Mouse (Mus musculus) heart, embryonic 14.5 days (tissue): ENCODE data around the gene Gm42878. TPM values are rescaled to one million over a fixed set of nuclear protein-coding genes. Genes with fewer than 3 reads are reported as not detected.
"Not testable (repeated sequence)": the region's sequence is repeated elsewhere in the genome, so short reads cannot be mapped to it uniquely, and the experiment has no call there.

Source experiments
- ATAC-seq: fragments of 200-750 bp; cut with Nextera tagmentation; 2 replicates; pipeline ENCODE4 v1.8.0; 2017; ENCODE audit warnings: low read depth, moderate TSS enrichment; ENCODE audit not compliant: insufficient number of reproducible peaks, insufficient read depth, low FRiP score
- H3K27ac ChIP-seq, 2 experiments: fragments of 200-500 bp in 1 of 2; fragments of 300-500 bp in 1 of 2; sonication (generic) in 1 of 2; replicated peaks in 1 of 2; 2 replicates each; pipeline ENCODE4 v1.5.1; 2012 to 2014; ENCODE audit warnings: low read depth in 2 of 2, low read length in 2 of 2, control low read depth in 1 of 2, mild to moderate bottlenecking in 1 of 2, mixed read lengths in 1 of 2; ENCODE audit not compliant: control insufficient read depth in 1 of 2, insufficient read depth in 1 of 2
- H3K27me3 ChIP-seq: fragments of 300-500 bp; sonication (generic); 2 replicates; pipeline ENCODE4 v1.6.1; 2014; ENCODE audit warnings: mild to moderate bottlenecking, low read length, control low read depth; ENCODE audit not compliant: control insufficient read depth, insufficient read depth
- H3K36me3 ChIP-seq: fragments of 300-500 bp; sonication (generic); 2 replicates; pipeline ENCODE4 v1.6.1; 2014; ENCODE audit warnings: mild to moderate bottlenecking, control low read depth, low read length, mixed read lengths; ENCODE audit not compliant: control insufficient read depth, insufficient read depth
- H3K4me1 ChIP-seq, 2 experiments: fragments of 200-500 bp in 1 of 2; fragments of 300-500 bp in 1 of 2; sonication (generic) in 1 of 2; 2 replicates each; pipeline ENCODE4 v1.6.1; 2012 to 2014; ENCODE audit warnings: low read length in 2 of 2, control low read depth in 1 of 2, mixed read lengths in 1 of 2; ENCODE audit not compliant: control insufficient read depth in 2 of 2, insufficient read depth in 2 of 2
- H3K4me2 ChIP-seq: fragments of 300-500 bp; sonication (generic); 2 replicates; pipeline ENCODE4 v1.6.1; 2014; ENCODE audit warnings: mild to moderate bottlenecking, low read length
- H3K4me3 ChIP-seq, 2 experiments: fragments of 200-500 bp in 1 of 2; fragments of 300-500 bp in 1 of 2; sonication (generic) in 1 of 2; 2 replicates each; pipeline ENCODE4 v1.5.1; 2012 to 2014; ENCODE audit warnings: low read length in 2 of 2, mild to moderate bottlenecking in 2 of 2, control low read depth in 1 of 2, low read depth in 1 of 2, moderate library complexity in 1 of 2; ENCODE audit not compliant: control insufficient read depth in 1 of 2, insufficient read depth in 1 of 2
- H3K9ac ChIP-seq: fragments of 300-500 bp; sonication (generic); 2 replicates; pipeline ENCODE4 v1.6.1; 2014; ENCODE audit warnings: mild to moderate bottlenecking, low read length
- H3K9me3 ChIP-seq: fragments of 300-500 bp; sonication (generic); 2 replicates; pipeline ENCODE4 v1.6.1; 2016; ENCODE audit warnings: low read length, control low read depth; ENCODE audit not compliant: control insufficient read depth
- WGBS: fragments of 180-500 bp; shearing (Covaris S2); extraction: QIAGEN DNeasy Blood & Tissue Kit; methylation state at CpG from one replicate; pipeline ENCODE4 v1.1.7; 2014; 5-methylcytosine and 5-hydroxymethylcytosine counted together
- polyA plus RNA-seq: library from polyadenylated mRNA; unstranded; fragments of >200 nt; fragmentation: Nextera tagmentation; extraction: Ambion mirVana; gene quantifications from 2 replicates; pipeline ENCODE4 v1.2.1, GENCODE M21; 2014

The Gm42878 gene
- polyA plus RNA-seq, 1 experiment from 2014 or later, result 0.26 TPM

DNA sequence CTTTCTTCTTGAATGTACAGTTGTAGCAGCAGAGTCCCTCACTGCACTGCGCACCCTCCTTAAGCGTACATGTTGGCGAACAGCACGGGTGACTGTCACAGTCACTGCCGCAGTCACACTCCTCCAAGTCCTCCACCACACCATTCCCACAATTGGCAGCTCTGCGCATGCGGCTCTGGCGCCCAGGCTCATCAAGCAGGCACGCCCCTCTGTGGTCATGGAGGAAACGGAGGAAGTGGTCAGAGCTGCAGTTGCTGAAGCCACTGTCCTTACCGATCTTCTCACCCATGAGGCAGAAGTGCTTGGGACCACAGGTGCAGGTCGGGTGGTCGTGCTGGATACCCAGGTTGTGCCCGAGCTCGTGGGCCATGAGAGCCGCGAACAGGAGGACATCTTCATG, 25.5 kb downstream of the Gm42878 start:
- H3K27me3 ChIP-seq, H3K4me1 ChIP-seq, H3K4me2 ChIP-seq, H3K4me3 ChIP-seq, H3K9me3 ChIP-seq, H3K27ac ChIP-seq, ATAC-seq, H3K9ac ChIP-seq: not testable (repeated sequence)
- 90% methylated on average over 11 of the region's 17 CpGs for WGBS
- H3K36me3 ChIP-seq, result peaks cover 61% of the 10 kb centered on the region

DNA sequence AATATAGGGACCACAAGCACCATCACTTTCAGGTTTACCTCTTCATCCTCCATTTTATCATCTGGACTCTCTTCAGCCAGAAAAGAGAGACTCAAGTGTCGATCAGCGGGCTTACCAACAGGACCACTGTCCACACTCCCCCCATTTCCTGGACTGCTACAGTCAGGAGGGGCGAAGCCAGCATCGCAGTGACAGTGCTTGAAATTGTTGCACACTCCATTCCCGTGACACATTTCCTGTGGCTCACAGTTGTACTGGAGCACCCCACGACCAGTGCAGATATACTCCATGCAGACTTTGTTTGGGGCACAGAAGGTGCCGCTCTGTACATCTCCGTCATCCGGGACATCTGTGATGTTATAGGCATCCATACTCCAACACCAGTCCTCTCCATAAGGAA, 26.3 kb downstream of the Gm42878 start:
- H3K4me2 ChIP-seq, result no peak overlapping the region
- no peaks in the 10 kb centered on the region for H3K27me3 ChIP-seq
- H3K4me1 ChIP-seq, result no peaks in the 10 kb centered on the region
- no peak overlapping the region for H3K27ac ChIP-seq
- no peak for ATAC-seq
- no peak overlapping the region for H3K4me3 ChIP-seq
- peaks cover 53% of the 10 kb centered on the region for H3K36me3 ChIP-seq
- H3K9ac ChIP-seq, result no peak overlapping the region
- WGBS, result 86% methylated on average over 9 of the region's 9 CpGs
- no peaks in the 10 kb centered on the region for H3K9me3 ChIP-seq

DNA sequence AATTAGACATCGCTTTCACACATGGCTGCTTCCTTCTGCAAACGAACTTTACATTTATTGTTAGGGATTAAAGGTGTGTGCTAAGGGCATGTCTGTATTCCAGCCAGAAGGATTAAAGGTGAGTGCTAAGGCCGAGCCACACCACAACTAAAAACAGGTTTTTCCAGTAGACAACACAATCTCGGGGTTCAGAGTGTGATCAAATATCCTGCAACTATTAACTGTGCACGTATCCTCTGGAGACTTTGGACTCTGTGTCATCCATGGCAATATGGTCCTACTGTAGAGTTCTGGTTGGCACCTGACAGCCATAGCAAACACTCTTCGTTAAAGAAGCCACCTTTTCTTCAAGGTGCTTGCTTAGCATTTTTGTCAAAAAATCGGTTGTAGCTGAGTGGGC, 35.3 kb downstream of the Gm42878 start:
- Histone ChIP-seq H3K9me3 (no peaks in the 10 kb centered on the region), H3K4me1 (peaks cover 3% of the 10 kb centered on the region in 2 experiments; a peak in 2 of 4 replicates), H3K27ac (no peak overlapping the region), H3K9ac (no peak overlapping the region), H3K36me3 (no peaks in the 10 kb centered on the region), H3K4me2 (no peak overlapping the region), H3K27me3 (no peaks in the 10 kb centered on the region), H3K4me3 (no peak overlapping the region)
- ATAC-seq, result no peak
- 80% methylated on average over 7 of the region's 7 CpGs for WGBS

- no peaks in the 10 kb centered on the region for H3K9me3 ChIP-seq
- H3K27me3 ChIP-seq, result no peaks in the 10 kb centered on the region
- peaks cover 3% of the 10 kb centered on the region in 2 experiments; a peak in 2 of 4 replicates for H3K4me1 ChIP-seq
Measured at GRCm38 (mm10) chr5:121506846-121507245, 38.4 kb downstream of the Gm42878 start.

DNA sequence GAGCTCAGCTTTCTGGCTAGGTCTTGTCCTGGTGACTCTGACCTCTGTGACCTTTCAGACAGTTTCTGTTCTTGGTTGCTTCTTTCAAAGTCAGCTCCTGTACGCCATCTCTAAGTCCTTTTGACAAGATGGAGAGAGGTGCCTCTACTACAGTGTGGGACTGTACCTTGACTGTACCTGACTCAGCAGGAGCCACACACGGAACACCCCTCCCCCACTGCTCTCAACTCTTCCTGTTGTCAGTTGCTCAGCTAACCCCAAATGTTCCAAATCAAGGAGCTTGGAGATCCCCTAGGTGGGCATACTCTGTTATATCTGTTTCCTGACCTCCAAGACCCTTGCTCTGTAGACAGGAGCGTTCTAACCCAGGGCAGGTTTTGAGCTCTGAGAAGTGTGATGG, 42.1 kb downstream of the Gm42878 start, which contains the start of gene Adam1b:
Gene Adam1b (minus strand): TSS at position 205 of the 400 bp plus-strand sequence.
- H3K4me2 ChIP-seq, result no peak within 1 kb of the TSS
- ATAC-seq, result no peak
- no peaks in the 10 kb centered on the region for H3K27me3 ChIP-seq
- peaks cover 3% of the 10 kb centered on the region in 2 experiments; a peak in 2 of 4 replicates for H3K4me1 ChIP-seq
- H3K9me3 ChIP-seq, result no peaks in the 10 kb centered on the region
- H3K9ac ChIP-seq, result no peak within 1 kb of the TSS
- no peak within 1 kb of the TSS for H3K27ac ChIP-seq
- H3K4me3 ChIP-seq, result no peak within 1 kb of the TSS
- H3K36me3 ChIP-seq, result no peaks in the 10 kb centered on the region
- WGBS, result 73% methylated on average over 3 of the region's 3 CpGs

More at GRCm38 (mm10) chr5:121506846-121507245, 38.4 kb downstream of the Gm42878 start:
- WGBS, result 66% methylated on average over 1 of the region's 1 CpGs
- no peak for ATAC-seq
- Histone ChIP-seq H3K27ac (no peak overlapping the region), H3K36me3 (no peaks in the 10 kb centered on the region), H3K4me3 (no peak overlapping the region), H3K9ac (no peak overlapping the region), H3K4me2 (no peak overlapping the region)

DNA sequence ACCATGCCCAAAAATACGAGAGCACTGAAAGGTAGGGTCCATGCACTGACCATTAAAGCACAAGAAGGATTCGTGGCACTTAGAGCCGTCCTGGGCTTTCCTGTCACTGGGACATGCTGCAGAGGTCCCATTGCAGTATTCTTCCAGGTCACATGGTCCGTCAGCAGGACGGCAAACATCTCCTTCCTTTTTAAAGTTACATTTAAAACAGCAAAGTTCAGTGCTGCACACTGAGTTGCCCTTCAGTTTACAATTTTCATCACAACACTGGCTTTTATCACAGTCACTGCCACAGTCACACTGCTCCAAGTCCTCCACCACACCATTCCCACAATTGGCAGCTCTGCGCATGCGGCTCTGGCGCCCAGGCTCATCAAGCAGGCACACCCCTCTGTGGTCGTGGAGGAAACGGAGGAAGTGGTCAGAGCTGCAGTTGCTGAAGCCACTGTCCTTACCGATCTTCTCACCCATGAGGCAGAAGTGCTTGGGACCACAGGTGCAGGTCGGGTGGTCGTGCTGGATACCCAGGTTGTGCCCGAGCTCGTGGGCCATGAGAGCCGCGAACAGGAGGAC, 43.8 kb downstream of the Gm42878 start:
- not testable (repeated sequence) for H3K4me1 ChIP-seq, ATAC-seq, H3K4me2 ChIP-seq, H3K4me3 ChIP-seq, H3K36me3 ChIP-seq, H3K27ac ChIP-seq, H3K9me3 ChIP-seq, H3K27me3 ChIP-seq, H3K9ac ChIP-seq
- 61% methylated on average over 10 of the region's 17 CpGs for whole genome bisulfite sequencing

DNA sequence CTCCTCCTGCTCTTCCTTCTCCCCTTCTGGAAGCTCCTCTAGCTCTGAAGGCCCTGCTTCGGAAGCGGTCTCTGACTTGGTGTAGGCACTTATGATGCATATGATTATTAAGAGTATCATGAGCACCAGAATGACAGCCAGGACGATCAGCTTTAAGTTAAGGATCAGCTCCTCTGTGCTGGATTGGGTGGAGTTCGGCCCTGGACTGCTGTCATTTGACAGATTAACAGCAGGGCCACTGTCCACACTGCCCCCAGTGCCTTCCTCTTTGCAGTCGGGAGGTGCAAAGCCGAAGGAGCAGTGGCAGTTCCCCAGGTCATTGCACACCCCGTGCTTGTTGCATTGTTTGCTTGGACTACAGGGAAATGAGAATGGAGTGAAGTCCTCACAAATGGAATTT, 44.6 kb downstream of the Gm42878 start:
- H3K9me3 ChIP-seq, result no peaks in the 10 kb centered on the region
- H3K4me3 ChIP-seq, result no peak overlapping the region
- no peak for ATAC-seq
- H3K36me3 ChIP-seq, result no peaks in the 10 kb centered on the region
- H3K9ac ChIP-seq, result no peak overlapping the region
- no peak overlapping the region for H3K27ac ChIP-seq
- no peak overlapping the region for H3K4me2 ChIP-seq
- no peaks in the 10 kb centered on the region for H3K27me3 ChIP-seq
- WGBS, result 60% methylated on average over 7 of the region's 7 CpGs
- no peaks in the 10 kb centered on the region for H3K4me1 ChIP-seq

- H3K27me3 ChIP-seq, result no peaks in the 10 kb centered on the region
- no peak overlapping the region for H3K4me3 ChIP-seq
- ATAC-seq, result no peak
- 67% methylated on average over 8 of the region's 8 CpGs for WGBS
- no peak overlapping the region for H3K9ac ChIP-seq
- H3K9me3 ChIP-seq, result no peaks in the 10 kb centered on the region
- H3K36me3 ChIP-seq, result no peaks in the 10 kb centered on the region
- no peak overlapping the region for H3K27ac ChIP-seq
- no peaks in the 10 kb centered on the region for H3K4me1 ChIP-seq
- H3K4me2 ChIP-seq, result no peak overlapping the region
Measured at GRCm38 (mm10) chr5:121493305-121493704, 52.0 kb downstream of the Gm42878 start.
